39 mouse cellular contexts compared by ENCODE assay signal in genomic region chr11:82305590-82305989, GRCm38 (mm10). TPM values are rescaled to one million over a fixed set of nuclear protein-coding genes. Genes with fewer than 3 reads are reported as not detected.
"Had no signal": no experiment of that assay in that cellular context is flagged by ENCODE, and none has a peak within 500 bp of the region (broad histone marks: within the 10 kb centered on the region; RNA-seq: fewer than 3 reads in every experiment).

TSS of gene Ccl1 (minus strand) at chr11:82305690.

- H3K36me3 ChIP-seq: heart, embryonic 13.5 days; heart, embryonic 15.5 days; hindbrain, embryonic 13.5 days; hindbrain, embryonic 15.5 days; intestine, embryonic 15.5 days; limb, embryonic 10.5 days; limb, embryonic 12.5 days; liver, embryonic 13.5 days; liver, embryonic 15.5 days had no signal

- DNase-seq: gastrocnemius, adult 2 months; gastrocnemius, postnatal 14 days; gastrocnemius, postnatal 36 days; heart, adult 11 months; heart, adult 2 months; heart, postnatal 14 days; heart, postnatal 36 days; kidney, adult 18-20 months; kidney, adult 8-10 months; kidney, postnatal 10 days; kidney, postnatal 25 days; kidney, postnatal 4 days; liver; liver, embryonic 13.5 days had no signal

- H3K9ac ChIP-seq: heart, embryonic 13.5 days; heart, embryonic 15.5 days; hindbrain, embryonic 13.5 days; hindbrain, embryonic 15.5 days; intestine, embryonic 15.5 days; limb, embryonic 12.5 days; liver, embryonic 13.5 days; liver, embryonic 15.5 days had no signal

- H3K4me2 ChIP-seq: heart, embryonic 11.5 days; heart, embryonic 13.5 days; heart, embryonic 15.5 days; hindbrain, embryonic 13.5 days; hindbrain, embryonic 15.5 days; intestine, embryonic 15.5 days; limb, embryonic 12.5 days; liver, embryonic 11.5 days; liver, embryonic 13.5 days; liver, embryonic 15.5 days had no signal

- H3K27me3 ChIP-seq: heart, embryonic 15.5 days; hindbrain, embryonic 13.5 days; hindbrain, embryonic 15.5 days; intestine, embryonic 15.5 days; liver, embryonic 13.5 days; liver, embryonic 15.5 days had no signal

- H3K9me3 ChIP-seq: heart, embryonic 13.5 days; heart, embryonic 15.5 days; hindbrain, embryonic 13.5 days; hindbrain, embryonic 15.5 days; intestine, embryonic 15.5 days; limb, embryonic 10.5 days; limb, embryonic 12.5 days; liver, embryonic 13.5 days; liver, embryonic 15.5 days had no signal

- H3K4me3 ChIP-seq: gastrocnemius, adult 2 months; heart, adult 2 months; heart, embryonic 13.5 days; heart, embryonic 15.5 days; hindbrain, embryonic 13.5 days; hindbrain, embryonic 15.5 days; intestine, embryonic 15.5 days; layer of hippocampus, adult 2 months; left cerebral cortex, adult 2 months; limb, embryonic 10.5 days; limb, embryonic 12.5 days; liver, embryonic 13.5 days; liver, embryonic 15.5 days had no signal

- H3K27ac ChIP-seq: gastrocnemius, adult 2 months; heart, adult 2 months; heart, embryonic 13.5 days; heart, embryonic 15.5 days; hindbrain, embryonic 13.5 days; hindbrain, embryonic 15.5 days; hindbrain, postnatal 0 days; intestine, embryonic 15.5 days; layer of hippocampus, adult 2 months; left cerebral cortex, adult 2 months; limb, embryonic 10.5 days; limb, embryonic 12.5 days; liver, embryonic 13.5 days; liver, embryonic 15.5 days had no signal

- H3K4me1 ChIP-seq: heart, embryonic 13.5 days; heart, embryonic 15.5 days; intestine, embryonic 15.5 days; limb, embryonic 10.5 days; limb, embryonic 12.5 days; liver, embryonic 13.5 days; liver, embryonic 15.5 days had no signal

- ATAC-seq: hindbrain, postnatal 0 days; intestine, embryonic 15.5 days; intestine, postnatal 0 days had no signal

RNA-seq across cellular contexts. Expression of gene Ccl1, which starts in this region (rescaled TPM):
- total RNA-seq: gastrocnemius, adult 2 months; gastrocnemius, postnatal 14 days; gastrocnemius, postnatal 36 days; heart, adult 2 months; heart, postnatal 14 days; heart, postnatal 36 days; hematopoietic stem cell, adult 5-6 weeks; hindbrain, postnatal 0 days; layer of hippocampus, adult 2 months; layer of hippocampus, postnatal 10 days; layer of hippocampus, postnatal 25 days; left cerebral cortex, adult 2 months; left cerebral cortex, postnatal 14 days; left cerebral cortex, postnatal 36 days had no signal
- polyA plus RNA-seq: gonadal fat pad, adult 2 months; heart, adult 2 months; heart, embryonic 11.5 days; heart, embryonic 13.5 days; heart, embryonic 15.5 days; heart, postnatal 0 days; hindbrain, embryonic 11.5 days; hindbrain, postnatal 0 days; intestine, embryonic 15.5 days; intestine, postnatal 0 days; kidney, embryonic 14.5 days; kidney, embryonic 16.5 days; limb, embryonic 10.5 days; limb, embryonic 12.5 days; limb, embryonic 14.5 days; liver, embryonic 11.5 days; liver, embryonic 13.5 days; liver, embryonic 15.5 days had no signal
